Mouse (Mus musculus): ENCODE results near the gene Spdef. TPM values are rescaled to one million over a fixed set of nuclear protein-coding genes. Genes with fewer than 3 reads are reported as not detected.

The Spdef gene
- polyA plus RNA-seq, 1 experiment from 2014 or later, result 21.9 TPM

DNA sequence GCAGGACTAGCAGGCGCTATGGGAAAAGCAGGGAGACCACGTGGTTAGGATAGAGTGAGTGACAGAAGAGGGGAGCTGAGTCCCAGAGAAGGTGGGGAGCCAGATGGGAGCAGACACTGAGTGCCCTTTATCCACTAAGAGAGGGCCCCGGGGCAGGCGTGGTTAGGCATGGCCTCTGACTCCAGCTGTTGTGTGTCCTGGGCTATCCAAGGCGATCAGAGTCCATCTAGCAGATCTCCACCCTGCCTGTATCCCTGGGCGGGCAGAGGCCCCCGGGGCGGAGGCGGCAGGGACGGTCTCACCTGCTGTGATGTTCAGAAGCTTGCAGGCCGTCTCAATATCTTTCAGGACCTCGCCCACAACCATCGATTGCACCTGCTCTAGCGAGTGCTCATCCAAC lies 9.1 kb downstream of the Spdef start:
- Histone ChIP-seq H3K9ac (ENCODE audit: low read depth, low read length) (no peak overlapping the region), H3K36me3 (ENCODE audit: control insufficient read depth, insufficient read depth, low read length) (no peaks in the 10 kb centered on the region), H3K4me3 (ENCODE audit: low read length) (no peak overlapping the region), H3K9me3 (ENCODE audit: control insufficient read depth, low read length) (no peaks in the 10 kb centered on the region), H3K27me3 (replicated peaks; ENCODE audit: control insufficient read depth, insufficient read depth, low read length) (no peaks in the 10 kb centered on the region), H3K27ac (ENCODE audit: low read length) (no peak overlapping the region), H3K4me2 (ENCODE audit: low read depth, low read length) (peak overlapping the region; percentile 9; the same call in 1 of the 2 replicates), H3K4me1 (ENCODE audit: control insufficient read depth, insufficient read depth, low read length) (peaks cover 26% of the 10 kb centered on the region)
- 50% methylated on average over 14 of the region's 14 CpGs for WGBS
- ATAC-seq, result peak; percentile 76

GRCm38 (mm10) chr17:27718250-27718649 lies 10.5 kb downstream of the Spdef start:
- Histone ChIP-seq H3K9me3 (ENCODE audit: control insufficient read depth, low read length) (no peaks in the 10 kb centered on the region), H3K4me3 (ENCODE audit: low read length) (no peak overlapping the region), H3K27ac (ENCODE audit: low read length) (no peak overlapping the region), H3K27me3 (replicated peaks; ENCODE audit: control insufficient read depth, insufficient read depth, low read length) (no peaks in the 10 kb centered on the region), H3K36me3 (ENCODE audit: control insufficient read depth, insufficient read depth, low read length) (no peaks in the 10 kb centered on the region), H3K4me2 (ENCODE audit: low read depth, low read length) (no peak overlapping the region), H3K9ac (ENCODE audit: low read depth, low read length) (no peak overlapping the region), H3K4me1 (ENCODE audit: control insufficient read depth, insufficient read depth, low read length) (peaks cover 26% of the 10 kb centered on the region)
- WGBS, result 69% methylated on average over 5 of the region's 5 CpGs
- ATAC-seq, result no peak

GRCm38 (mm10) chr17:27716804-27717203 lies 12.0 kb downstream of the Spdef start:
- Histone ChIP-seq H3K4me1 (ENCODE audit: control insufficient read depth, insufficient read depth, low read length) (peaks cover 26% of the 10 kb centered on the region), H3K9ac (ENCODE audit: low read depth, low read length) (peak overlapping the region; percentile 48), H3K4me2 (ENCODE audit: low read depth, low read length) (peak overlapping the region; percentile 59), H3K4me3 (ENCODE audit: low read length) (peak overlapping the region; percentile 38), H3K27me3 (replicated peaks; ENCODE audit: control insufficient read depth, insufficient read depth, low read length) (no peaks in the 10 kb centered on the region), H3K27ac (ENCODE audit: low read length) (no peak overlapping the region; the same call in 1 of the 2 replicates), H3K9me3 (ENCODE audit: control insufficient read depth, low read length) (no peaks in the 10 kb centered on the region), H3K36me3 (ENCODE audit: control insufficient read depth, insufficient read depth, low read length) (no peaks in the 10 kb centered on the region)
- ATAC-seq, result peak; percentile 74
- 5% methylated on average over 16 of the region's 16 CpGs for WGBS

DNA sequence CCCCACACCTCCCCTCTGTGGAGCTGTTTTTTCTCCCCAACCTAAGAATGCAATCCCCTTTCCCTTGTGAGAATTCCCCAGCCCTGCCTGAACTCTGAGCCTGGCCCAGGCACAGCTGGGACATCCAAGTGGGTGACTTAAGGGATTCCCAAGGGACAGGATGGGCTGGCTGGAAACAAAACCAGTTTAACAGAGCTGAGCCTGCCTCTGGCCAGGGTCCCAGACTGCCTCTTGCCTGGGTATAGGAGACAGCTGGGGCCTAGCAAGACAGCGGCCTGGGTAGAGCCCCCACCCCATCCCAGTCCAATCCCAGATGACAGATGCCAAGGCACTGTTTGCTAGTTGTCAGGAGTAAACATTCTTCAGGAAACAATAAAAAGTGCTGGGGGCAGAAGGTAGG lies 15.9 kb downstream of the Spdef start:
- no peak overlapping the region for H3K9ac ChIP-seq (ENCODE audit: low read depth, low read length)
- H3K4me1 ChIP-seq (ENCODE audit: control insufficient read depth, insufficient read depth, low read length), result peaks cover 17% of the 10 kb centered on the region
- H3K4me3 ChIP-seq (ENCODE audit: low read length), result no peak overlapping the region
- WGBS, result 41% methylated on average over 1 of the region's 1 CpGs
- no peaks in the 10 kb centered on the region for H3K36me3 ChIP-seq (ENCODE audit: control insufficient read depth, insufficient read depth, low read length)
- no peaks in the 10 kb centered on the region for H3K9me3 ChIP-seq (ENCODE audit: control insufficient read depth, low read length)
- H3K27ac ChIP-seq (ENCODE audit: low read length), result 0 out of 2 replicates have a peak overlapping the region, but pooled peaks have one; percentile 33
- H3K4me2 ChIP-seq (ENCODE audit: low read depth, low read length), result no peak overlapping the region
- ATAC-seq, result no peak
- no peaks in the 10 kb centered on the region for H3K27me3 ChIP-seq (replicated peaks; ENCODE audit: control insufficient read depth, insufficient read depth, low read length)

GRCm38 (mm10) chr17:27709650-27710049 lies 19.1 kb downstream of the Spdef start:
- H3K36me3 ChIP-seq (ENCODE audit: control insufficient read depth, insufficient read depth, low read length), result no peaks in the 10 kb centered on the region
- ATAC-seq, result no peak
- H3K9me3 ChIP-seq (ENCODE audit: control insufficient read depth, low read length), result no peaks in the 10 kb centered on the region
- H3K4me3 ChIP-seq (ENCODE audit: low read length), result no peak overlapping the region
- H3K27ac ChIP-seq (ENCODE audit: low read length), result no peak overlapping the region
- H3K27me3 ChIP-seq (replicated peaks; ENCODE audit: control insufficient read depth, insufficient read depth, low read length), result 0 out of 2 replicates have a peak, but pooled peaks cover 2% of the 10 kb centered on the region
- no peak overlapping the region for H3K4me2 ChIP-seq (ENCODE audit: low read depth, low read length)
- no peak overlapping the region for H3K9ac ChIP-seq (ENCODE audit: low read depth, low read length)
- peaks cover 5% of the 10 kb centered on the region; the same call in 1 of the 2 replicates for H3K4me1 ChIP-seq (ENCODE audit: control insufficient read depth, insufficient read depth, low read length)
- 68% methylated on average over 5 of the region's 5 CpGs for WGBS

DNA sequence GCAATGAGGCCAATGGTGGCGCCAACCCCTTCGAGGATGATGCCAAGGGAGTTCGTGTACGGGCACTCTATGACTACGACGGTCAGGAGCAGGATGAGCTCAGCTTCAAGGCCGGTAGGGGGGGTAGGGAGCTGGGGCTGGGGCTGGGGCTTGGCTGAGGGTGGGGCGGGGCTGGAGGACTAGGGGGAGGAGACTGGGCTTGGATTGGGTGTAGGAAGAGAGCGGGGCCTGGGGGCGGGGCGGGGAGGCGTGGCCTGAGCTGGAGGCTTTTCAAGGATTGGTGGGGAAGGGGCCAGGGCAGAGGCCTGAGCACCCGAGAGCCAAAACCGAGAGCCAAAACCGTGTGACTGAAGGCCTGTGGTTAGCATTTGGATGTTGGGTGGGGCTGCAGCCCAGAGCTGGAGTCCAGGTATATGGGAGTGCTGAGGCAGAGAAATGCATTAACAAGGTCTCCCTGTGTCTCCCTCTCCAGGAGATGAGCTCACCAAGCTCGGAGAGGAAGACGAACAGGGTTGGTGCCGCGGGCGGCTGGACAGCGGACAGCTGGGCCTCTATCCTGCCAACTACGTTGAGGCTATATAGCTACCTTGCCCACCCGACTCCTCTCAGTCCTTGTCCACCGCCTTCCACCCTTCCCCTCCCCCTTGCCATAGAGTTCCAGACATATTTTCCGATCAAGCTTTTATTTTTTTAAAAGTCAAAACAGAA lies 20.6 kb downstream of the Spdef start:
- Histone ChIP-seq H3K9ac (ENCODE audit: low read depth, low read length) (peak overlapping the region; percentile 52; the same call in 1 of the 2 replicates), H3K4me3 (ENCODE audit: low read length) (peak overlapping the region; percentile 41), H3K9me3 (ENCODE audit: control insufficient read depth, low read length) (no peaks in the 10 kb centered on the region), H3K36me3 (ENCODE audit: control insufficient read depth, insufficient read depth, low read length) (no peaks in the 10 kb centered on the region), H3K4me1 (ENCODE audit: control insufficient read depth, insufficient read depth, low read length) (peaks cover 5% of the 10 kb centered on the region; the same call in 1 of the 2 replicates), H3K4me2 (ENCODE audit: low read depth, low read length) (peak overlapping the region; percentile 61), H3K27me3 (replicated peaks; ENCODE audit: control insufficient read depth, insufficient read depth, low read length) (0 out of 2 replicates have a peak, but pooled peaks cover 2% of the 10 kb centered on the region), H3K27ac (ENCODE audit: low read length) (no peak overlapping the region)
- peak; percentile 92 for ATAC-seq
- WGBS, result 5% methylated on average over 24 of the region's 25 CpGs

- Histone ChIP-seq H3K9ac (ENCODE audit: low read depth, low read length) (no peak overlapping the region), H3K27ac (ENCODE audit: low read length) (no peak overlapping the region), H3K9me3 (ENCODE audit: control insufficient read depth, low read length) (no peaks in the 10 kb centered on the region), H3K36me3 (ENCODE audit: control insufficient read depth, insufficient read depth, low read length) (no peaks in the 10 kb centered on the region), H3K4me1 (ENCODE audit: control insufficient read depth, insufficient read depth, low read length) (peaks cover 5% of the 10 kb centered on the region; the same call in 1 of the 2 replicates), H3K4me2 (ENCODE audit: low read depth, low read length) (no peak overlapping the region), H3K27me3 (replicated peaks; ENCODE audit: control insufficient read depth, insufficient read depth, low read length) (peaks cover 2% of the 10 kb centered on the region; the same call in 1 of the 2 replicates), H3K4me3 (ENCODE audit: low read length) (no peak overlapping the region)
- 38% methylated on average over 10 of the region's 10 CpGs for WGBS
- ATAC-seq, result no peak
These were observed 23.1 kb downstream of the Spdef start for GRCm38 (mm10) chr17:27705661-27706060.

- WGBS, result 62% methylated on average over 5 of the region's 5 CpGs
- no peak overlapping the region for H3K4me2 ChIP-seq (ENCODE audit: low read depth, low read length)
- no peaks in the 10 kb centered on the region for H3K9me3 ChIP-seq (ENCODE audit: control insufficient read depth, low read length)
- H3K4me1 ChIP-seq (ENCODE audit: control insufficient read depth, insufficient read depth, low read length), result peaks cover 5% of the 10 kb centered on the region; the same call in 1 of the 2 replicates
- peaks cover 2% of the 10 kb centered on the region; the same call in 1 of the 2 replicates for H3K27me3 ChIP-seq (replicated peaks; ENCODE audit: control insufficient read depth, insufficient read depth, low read length)
- H3K27ac ChIP-seq (ENCODE audit: low read length), result no peak overlapping the region
- no peak overlapping the region for H3K9ac ChIP-seq (ENCODE audit: low read depth, low read length)
- ATAC-seq, result no peak
- H3K4me3 ChIP-seq (ENCODE audit: low read length), result no peak overlapping the region
- H3K36me3 ChIP-seq (ENCODE audit: control insufficient read depth, insufficient read depth, low read length), result no peaks in the 10 kb centered on the region
These were observed 24.7 kb downstream of the Spdef start for GRCm38 (mm10) chr17:27703961-27704621.

DNA sequence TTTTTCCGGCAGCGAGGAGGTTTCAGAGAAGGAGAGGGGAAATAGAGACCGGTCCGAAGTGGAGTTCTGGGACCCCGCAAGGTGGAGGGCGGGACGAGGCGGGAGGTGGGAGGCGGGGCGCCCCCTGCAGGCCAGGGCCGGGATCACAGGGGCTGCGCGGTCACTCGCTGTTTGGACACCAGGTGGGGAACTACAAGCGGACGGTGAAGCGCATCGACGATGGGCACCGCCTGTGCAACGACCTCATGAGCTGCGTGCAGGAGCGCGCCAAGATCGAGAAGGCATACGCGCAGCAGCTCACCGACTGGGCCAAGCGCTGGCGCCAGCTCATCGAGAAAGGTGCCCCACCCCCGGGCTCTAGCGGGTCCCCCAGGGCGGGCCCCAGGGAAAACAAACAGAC lies 26.2 kb downstream of the Spdef start:
- peak overlapping the region; percentile 26 for H3K4me3 ChIP-seq (ENCODE audit: low read length)
- no peaks in the 10 kb centered on the region for H3K9me3 ChIP-seq (ENCODE audit: control insufficient read depth, low read length)
- peaks cover 2% of the 10 kb centered on the region; the same call in 1 of the 2 replicates for H3K27me3 ChIP-seq (replicated peaks; ENCODE audit: control insufficient read depth, insufficient read depth, low read length)
- peak overlapping the region; percentile 62 for H3K9ac ChIP-seq (ENCODE audit: low read depth, low read length)
- no peak overlapping the region for H3K27ac ChIP-seq (ENCODE audit: low read length)
- peak overlapping the region; percentile 59 for H3K4me2 ChIP-seq (ENCODE audit: low read depth, low read length)
- H3K36me3 ChIP-seq (ENCODE audit: control insufficient read depth, insufficient read depth, low read length), result no peaks in the 10 kb centered on the region
- ATAC-seq, result peak; percentile 44; the same call in 1 of the 2 replicates
- no peaks in the 10 kb centered on the region for H3K4me1 ChIP-seq (ENCODE audit: control insufficient read depth, insufficient read depth, low read length)
- whole genome bisulfite sequencing, result under 1% methylated on average over 34 of the region's 34 CpGs

All from intestine, embryonic 16.5 days (tissue).